Mouse (Mus musculus) lung, adult 2 months (tissue): ENCODE measurements at regions not wholly inside any gene's neighbourhood (a gene's known extent, or its start where the extent isn't known, plus 50 kb on each side); places are given as distances from the start of the nearest gene placed in this dataset.

Source experiments
- CTCF ChIP-seq: fragments of 200-500 bp; IDR thresholded peaks from 2 replicates; pipeline ENCODE4 v1.5.1; 2011; ENCODE audit warnings: mild to moderate bottlenecking, low read length, control low read depth; ENCODE audit not compliant: insufficient read depth
- POLR2A ChIP-seq: fragments of 200-500 bp; IDR thresholded peaks from 2 replicates; pipeline ENCODE4 v1.6.1; 2011; ENCODE audit warnings: low read depth, mild to moderate bottlenecking, control low read depth, low read length, borderline replicate concordance; ENCODE audit errors: extremely low read depth

- no peak for TF ChIP-seq CTCF
- no peak for TF ChIP-seq POLR2A
Measured at GRCm38 (mm10) chr19:59707106-59707505, 236.3 kb downstream of the Rab11fip2 start.
